Mouse (Mus musculus) brain, embryonic 14.5 days (tissue): ENCODE measurements around the gene Gak.
A peak's percentile ranks its signal among the peaks of the same experiment; 100 is the strongest.

Experiments used
- CTCF ChIP-seq: fragments of 200-500 bp; IDR thresholded peaks from 2 replicates; pipeline ENCODE4 v1.5.1; 2012; ENCODE audit warnings: inconsistent platforms, mild to moderate bottlenecking, moderate library complexity, borderline replicate concordance; ENCODE audit not compliant: insufficient read depth, insufficient read length; ENCODE audit errors: extremely low read depth
- POLR2A ChIP-seq: fragments of 200-500 bp; IDR thresholded peaks from 2 replicates; pipeline ENCODE4 v1.6.1; 2012; ENCODE audit warnings: mild to moderate bottlenecking, inconsistent platforms, borderline replicate concordance; ENCODE audit not compliant: poor library complexity, insufficient read depth, insufficient read length, severe bottlenecking; ENCODE audit errors: extremely low read depth

GRCm38 (mm10) chr5:108549489-108550206, 79.9 kb downstream of the Gak start, which contains the start of gene Cplx1:
- no peak for TF ChIP-seq CTCF
- TF ChIP-seq POLR2A, result peak; percentile 47; the same call in 1 of the 2 replicates
